8 mouse cellular contexts compared by ENCODE assay signal in genomic region chr7:63212084-63212723, GRCm38 (mm10). TPM values are rescaled to one million over a fixed set of nuclear protein-coding genes. Genes with fewer than 3 reads are reported as not detected.
DNase-seq lines count a peak whose midpoint lies in the region; ATAC-seq and TF ChIP-seq lines count a peak whose summit lies in the region.

Gene Chrna7 (minus strand): TSS chr7:63212569.

- peak; percentile 82 for DNase-seq in R1 (ENCODE audit: low read depth, low spot score)
- DNase-seq in cerebellum, postnatal 25 days: peak; percentile 88 to 93
- DNase-seq in frontal cortex, postnatal 36 days (ENCODE audit: low spot score in 2 of 2): peak; percentile 80 to 87
- DNase-seq in layer of hippocampus, adult 9-11 months: peak; percentile 58
- peak; percentile 63 for DNase-seq in lung, adult 2 months
- DNase-seq in ovary, postnatal 36 days (ENCODE audit: low spot score): peak; percentile 70
- peak; percentile 54 to 59 for DNase-seq in urinary bladder, postnatal 36 days (ENCODE audit: low spot score in 2 of 2)

- no peaks in the 10 kb centered on the region for H3K36me3 ChIP-seq in hindbrain, embryonic 12.5 days

- TF ChIP-seq POLR2A in lung, adult 2 months (IDR thresholded peaks at IDR 0.05; ENCODE audit: borderline replicate concordance, extremely low read depth, low read depth, low read length): no peak

- H3K4me2 ChIP-seq in hindbrain, embryonic 12.5 days (replicated peaks): peak within 1 kb of the TSS; percentile 89

- peak within 1 kb of the TSS; percentile 81 for H3K9ac ChIP-seq in hindbrain, embryonic 12.5 days

- peak; percentile 95 for ATAC-seq in hindbrain, embryonic 12.5 days (ENCODE audit: low FRiP score)

- no peaks in the 10 kb centered on the region for H3K9me3 ChIP-seq in hindbrain, embryonic 12.5 days (replicated peaks)

- H3K27ac ChIP-seq in hindbrain, embryonic 12.5 days: peak within 1 kb of the TSS; percentile 67; the same call in 1 of the 2 replicates

- WGBS in hindbrain, embryonic 12.5 days: under 1% methylated on average over 60 of the region's 73 CpGs
- WGBS in lung, adult 2 months: under 1% methylated on average over 73 of the region's 73 CpGs

- TF ChIP-seq CTCF in lung, adult 2 months (IDR thresholded peaks at IDR 0.05; ENCODE audit: insufficient read depth, low read length): peak; percentile 15; the same call in 1 of the 2 replicates

- peak within 1 kb of the TSS; percentile 84 for H3K4me3 ChIP-seq in hindbrain, embryonic 12.5 days
- H3K4me3 ChIP-seq in lung, adult 2 months (replicated peaks; ENCODE audit: extremely low read depth, low read depth, low read length): peak within 1 kb of the TSS; percentile 42

- H3K27me3 ChIP-seq in hindbrain, embryonic 12.5 days: peaks cover 10% of the 10 kb centered on the region; the same call in 1 of the 2 replicates

- peaks cover 7% of the 10 kb centered on the region for H3K4me1 ChIP-seq in hindbrain, embryonic 12.5 days
- no peaks in the 10 kb centered on the region; the same call in 1 of the 2 replicates for H3K4me1 ChIP-seq in lung, adult 2 months (ENCODE audit: control insufficient read depth, insufficient read depth, low read length)

RNA-seq across cellular contexts. Expression of gene Chrna7, which starts in this region (rescaled TPM):
- 6.9 and 8.6 TPM in 2 replicates for polyA plus RNA-seq in hindbrain, embryonic 12.5 days (2016; fragmentation: Nextera tagmentation; extraction: Ambion mirVana)
- 1.4 and 1.9 TPM in 2 replicates for polyA plus RNA-seq in lung, adult 2 months (2012; rRNA removed)

Comparison
In these comparisons a context has a peak if more than half of its experiments do, and no peak if none do; other contexts are left out.
1. Peak in every context shown above with its lines: DNase-seq, ATAC-seq, H3K4me3 ChIP-seq and H3K27ac ChIP-seq.